Mouse (Mus musculus): ENCODE data around the gene Hoxd12. TPM values are rescaled to one million over a fixed set of nuclear protein-coding genes. Genes with fewer than 3 reads are reported as not detected.

Gene Hoxd12
- total and polyA plus RNA-seq, 3 experiments = not detected

- H3K27me3 ChIP-seq (ENCODE audit: control insufficient read depth in 1 of 2, insufficient read depth in 2 of 2, low read length in 2 of 2) = no peaks in the 10 kb centered on the region; a peak in 1 of 4 replicates
- H3K9me3 ChIP-seq (replicated peaks; ENCODE audit: insufficient read depth, low read length) = no peaks in the 10 kb centered on the region
- no peak for DNase-seq (ENCODE audit: low read depth, low spot score)
- no peak overlapping the region for H3K4me3 ChIP-seq (ENCODE audit: control insufficient read depth in 1 of 2, insufficient read depth in 1 of 2, low read depth in 2 of 2, low read length in 2 of 2)
- H3K79me2 ChIP-seq (ENCODE audit: control insufficient read depth, insufficient read depth, low read length, poor library complexity) = peaks cover 6% of the 10 kb centered on the region; the same call in 1 of the 2 replicates
- no peak overlapping the region for H3K9ac ChIP-seq (ENCODE audit: control insufficient read depth, low read depth, low read length, poor library complexity, severe bottlenecking)
- no peaks in the 10 kb centered on the region for H3K4me1 ChIP-seq (ENCODE audit: control insufficient read depth in 1 of 2, insufficient read depth in 2 of 2, low read length in 2 of 2)
- no peak overlapping the region for H3K27ac ChIP-seq (ENCODE audit: control insufficient read depth, low read depth, low read length)
- no peak for TF ChIP-seq CHD2 (IDR thresholded peaks at IDR 0.05; ENCODE audit: low read length)
- no peak for TF ChIP-seq MYB (IDR thresholded peaks at IDR 0.05; ENCODE audit: low read depth, low read length)
- H3K36me3 ChIP-seq (ENCODE audit: control insufficient read depth in 1 of 2, insufficient read depth in 2 of 2, low read length in 2 of 2) = no peaks in the 10 kb centered on the region
These were observed 25.8 kb downstream of the Hoxd12 start for GRCm38 (mm10) chr2:74700546-74701112.

GRCm38 (mm10) chr2:74701949-74702819 lies 27.4 kb downstream of the Hoxd12 start:
- Histone ChIP-seq H3K9ac (ENCODE audit: control insufficient read depth, low read depth, low read length, poor library complexity, severe bottlenecking) (no peak overlapping the region), H3K36me3 (ENCODE audit: control insufficient read depth in 1 of 2, insufficient read depth in 2 of 2, low read length in 2 of 2) (peaks cover 0 to 2% of the 10 kb centered on the region in 2 experiments; a peak in 1 of 4 replicates), H3K79me2 (ENCODE audit: control insufficient read depth, insufficient read depth, low read length, poor library complexity) (peaks cover 6% of the 10 kb centered on the region; the same call in 1 of the 2 replicates), H3K4me1 (ENCODE audit: control insufficient read depth in 1 of 2, insufficient read depth in 2 of 2, low read length in 2 of 2) (no peaks in the 10 kb centered on the region; a peak in 2 of 4 replicates), H3K9me3 (replicated peaks; ENCODE audit: insufficient read depth, low read length) (no peaks in the 10 kb centered on the region), H3K27me3 (ENCODE audit: control insufficient read depth in 1 of 2, insufficient read depth in 2 of 2, low read length in 2 of 2) (no peaks in the 10 kb centered on the region), H3K4me3 (ENCODE audit: control insufficient read depth in 1 of 2, insufficient read depth in 1 of 2, low read depth in 2 of 2, low read length in 2 of 2) (no peak overlapping the region), H3K27ac (ENCODE audit: control insufficient read depth, low read depth, low read length) (no peak overlapping the region)
- DNase-seq (ENCODE audit: low read depth, low spot score) = peak; percentile 68
- TF ChIP-seq ZMIZ1 (IDR thresholded peaks at IDR 0.05; ENCODE audit: low read depth, low read length) = no peak
- peak; percentile 98 for TF ChIP-seq RAD21 (IDR thresholded peaks at IDR 0.05; ENCODE audit: low read depth, low read length)
- no peak for TF ChIP-seq POLR2AphosphoS5 (IDR thresholded peaks at IDR 0.05; ENCODE audit: borderline replicate concordance, low read depth, low read length)
- no peak for TF ChIP-seq SIN3A (IDR thresholded peaks at IDR 0.05; ENCODE audit: low read length)
- TF ChIP-seq USF2 (IDR thresholded peaks at IDR 0.05; ENCODE audit: borderline replicate concordance in 1 of 2, insufficient read depth in 1 of 2, low read depth in 1 of 2, low read length in 2 of 2) = no peak
- no peak for TF ChIP-seq GABPA (IDR thresholded peaks at IDR 0.05; ENCODE audit: low read depth, low read length)
- no peak for TF ChIP-seq TBP (IDR thresholded peaks at IDR 0.05; ENCODE audit: low read depth, low read length)
- no peak for TF ChIP-seq MAFK (IDR thresholded peaks at IDR 0.05; ENCODE audit: borderline replicate concordance, low read depth, low read length)
- TF ChIP-seq ZKSCAN1 (IDR thresholded peaks at IDR 0.05; ENCODE audit: low read depth, low read length) = no peak
- peak; percentile 93 to 95 (median 95) for TF ChIP-seq CTCF (IDR thresholded peaks at IDR 0.05 in 2 of 3, conservative IDR thresholded peaks at IDR 0.05 in 1 of 3; ENCODE audit: control insufficient read depth in 1 of 3, insufficient read depth in 1 of 3, low read depth in 2 of 3, low read length in 3 of 3, poor library complexity in 1 of 3, severe bottlenecking in 1 of 3)
- no peak for TF ChIP-seq ZNF384 (IDR thresholded peaks at IDR 0.05; ENCODE audit: low read depth, low read length)
- no peak for TF ChIP-seq MYC (IDR thresholded peaks at IDR 0.05; ENCODE audit: low read depth, low read length)
- no peak for TF ChIP-seq USF1 (IDR thresholded peaks at IDR 0.05; ENCODE audit: low read depth, low read length)
- TF ChIP-seq POLR2A (IDR thresholded peaks at IDR 0.05; ENCODE audit: control insufficient read depth in 1 of 2, insufficient read depth in 1 of 2, low read depth in 1 of 2, low read length in 2 of 2, poor library complexity in 1 of 2) = no peak
- TF ChIP-seq ZC3H11A (IDR thresholded peaks at IDR 0.05; ENCODE audit: low read depth, low read length) = peak; percentile 87
- peak; percentile 77 for TF ChIP-seq SMC3 (IDR thresholded peaks at IDR 0.05; ENCODE audit: low read depth, low read length)
- no peak for TF ChIP-seq NRF1 (IDR thresholded peaks at IDR 0.05; ENCODE audit: insufficient read depth, low read depth, low read length, poor library complexity, severe bottlenecking)
- no peak for TF ChIP-seq GATA1 (IDR thresholded peaks at IDR 0.05; ENCODE audit: low read depth, low read length)
- TF ChIP-seq CHD2 (IDR thresholded peaks at IDR 0.05; ENCODE audit: low read length) = no peak
- TF ChIP-seq MEF2A (IDR thresholded peaks at IDR 0.05; ENCODE audit: extremely low read depth, insufficient replicate concordance, low read depth, low read length, poor library complexity, severe bottlenecking) = no peak
- no peak for TF ChIP-seq BHLHE40 (IDR thresholded peaks at IDR 0.05; ENCODE audit: borderline replicate concordance, low read depth, low read length)
